Mouse (Mus musculus): ENCODE results near the gene Muc5ac.

Gene Muc5ac

GRCm38 (mm10) chr7:141824398-141824797 lies 35.6 kb downstream of the Muc5ac start:
- in situ Hi-C loops (cut with MboI, MseI), result no loop called here

GRCm38 (mm10) chr7:141835941-141836340 lies 47.2 kb downstream of the Muc5ac start:
- in situ Hi-C loops (cut with MboI, MseI), result no loop called here

GRCm38 (mm10) chr7:141836423-141836822 lies 47.7 kb downstream of the Muc5ac start:
- in situ Hi-C loops (cut with MboI, MseI), result no loop called here

- in situ Hi-C loops (cut with MboI, MseI), result no loop called here
Measured at GRCm38 (mm10) chr7:141838779-141839178, 50.0 kb downstream of the Muc5ac start, which contains the start of gene Muc5b. Muc5b (plus strand) TSS chr7:141839070.

GRCm38 (mm10) chr7:141840354-141840753 lies 51.6 kb downstream of the Muc5ac start:
- in situ Hi-C loops (cut with MboI, MseI), result no loop called here

- in situ Hi-C loops (cut with MboI, MseI), result no loop called here
Measured at GRCm38 (mm10) chr7:141861046-141861445, 72.3 kb downstream of the Muc5ac start.
